Mouse (Mus musculus): ENCODE data around the gene Ebf1.

Gene Ebf1

GRCm38 (mm10) chr11:44784255-44785029, 167.3 kb downstream of the Ebf1 start:
- DNase-seq (ENCODE audit: low spot score in 2 of 2) = no peak

- DNase-seq (ENCODE audit: low spot score in 2 of 2) = no peak
Measured at GRCm38 (mm10) chr11:44785063-44785462, 167.9 kb downstream of the Ebf1 start.

- DNase-seq (ENCODE audit: low spot score in 2 of 2) = no peak
Measured at GRCm38 (mm10) chr11:44785479-44785878, 168.4 kb downstream of the Ebf1 start.

- DNase-seq (ENCODE audit: low spot score in 2 of 2) = no peak
Measured at GRCm38 (mm10) chr11:44788003-44788402, 170.9 kb downstream of the Ebf1 start.

GRCm38 (mm10) chr11:44792816-44793215, 175.7 kb downstream of the Ebf1 start:
- no peak for DNase-seq (ENCODE audit: low spot score in 2 of 2)

- no peak for DNase-seq (ENCODE audit: low spot score in 2 of 2)
Measured at GRCm38 (mm10) chr11:44794883-44795282, 177.8 kb downstream of the Ebf1 start.

- no peak for DNase-seq (ENCODE audit: low spot score in 2 of 2)
Measured at GRCm38 (mm10) chr11:44795767-44796166, 178.7 kb downstream of the Ebf1 start.

GRCm38 (mm10) chr11:44798270-44798669, 181.2 kb downstream of the Ebf1 start:
- DNase-seq (ENCODE audit: low spot score in 2 of 2) = no peak

- no peak for DNase-seq (ENCODE audit: low spot score in 2 of 2)
Measured at GRCm38 (mm10) chr11:44804046-44804445, 186.9 kb downstream of the Ebf1 start.

- no peak for DNase-seq (ENCODE audit: low spot score in 2 of 2)
Measured at GRCm38 (mm10) chr11:44806589-44806988, 189.5 kb downstream of the Ebf1 start.

- DNase-seq (ENCODE audit: low spot score in 2 of 2) = no peak
Measured at GRCm38 (mm10) chr11:44808855-44809546, 191.9 kb downstream of the Ebf1 start.

- DNase-seq (ENCODE audit: low spot score in 2 of 2) = no peak
Measured at GRCm38 (mm10) chr11:44811007-44811406, 193.9 kb downstream of the Ebf1 start.

- no peak for DNase-seq (ENCODE audit: low spot score in 2 of 2)
Measured at GRCm38 (mm10) chr11:44812193-44812746, 195.2 kb downstream of the Ebf1 start.

- DNase-seq (ENCODE audit: low spot score in 2 of 2) = no peak
Measured at GRCm38 (mm10) chr11:44813534-44813933, 196.4 kb downstream of the Ebf1 start.

GRCm38 (mm10) chr11:44814847-44815246, 197.7 kb downstream of the Ebf1 start:
- no peak for DNase-seq (ENCODE audit: low spot score in 2 of 2)

- no peak for DNase-seq (ENCODE audit: low spot score in 2 of 2)
Measured at GRCm38 (mm10) chr11:44815991-44816390, 198.9 kb downstream of the Ebf1 start.

- no peak for DNase-seq (ENCODE audit: low spot score in 2 of 2)
Measured at GRCm38 (mm10) chr11:44822312-44822711, 205.2 kb downstream of the Ebf1 start.

GRCm38 (mm10) chr11:44832227-44832939, 215.3 kb downstream of the Ebf1 start:
- DNase-seq (ENCODE audit: low spot score in 2 of 2) = no peak

- DNase-seq (ENCODE audit: low spot score in 2 of 2) = no peak
Measured at GRCm38 (mm10) chr11:44832940-44833254, 215.8 kb downstream of the Ebf1 start.

GRCm38 (mm10) chr11:44833351-44833996, 216.4 kb downstream of the Ebf1 start:
- no peak for DNase-seq (ENCODE audit: low spot score in 2 of 2)

GRCm38 (mm10) chr11:44835166-44835565, 218.0 kb downstream of the Ebf1 start:
- DNase-seq (ENCODE audit: low spot score in 2 of 2) = no peak

GRCm38 (mm10) chr11:44837592-44837991, 220.5 kb downstream of the Ebf1 start:
- no peak for DNase-seq (ENCODE audit: low spot score in 2 of 2)

Measured in urinary bladder, postnatal 4 days (tissue).